Mouse (Mus musculus) erythroblast, embryonic 14.5 days (primary cell): Measurements from ENCODE around the gene Cadps2.

Experiments
- GATA1 ChIP-seq: IDR thresholded peaks from 2 replicates; pipeline ENCODE4 v1.6.1; 2012; ENCODE audit warnings: low read length, inconsistent platforms, mixed read lengths
- TAL1 ChIP-seq: IDR thresholded peaks from 3 replicates; pipeline ENCODE4 v1.6.1; 2012; ENCODE audit warnings: low read length, inconsistent platforms, mixed read lengths

- TF ChIP-seq TAL1: no peak
- no peak for TF ChIP-seq GATA1
Observed at GRCm38 (mm10) chr6:23748823-23749222, 90.4 kb downstream of the Cadps2 start.
